Mouse (Mus musculus): ENCODE results near the gene Bcr.

Bcr gene

DNA sequence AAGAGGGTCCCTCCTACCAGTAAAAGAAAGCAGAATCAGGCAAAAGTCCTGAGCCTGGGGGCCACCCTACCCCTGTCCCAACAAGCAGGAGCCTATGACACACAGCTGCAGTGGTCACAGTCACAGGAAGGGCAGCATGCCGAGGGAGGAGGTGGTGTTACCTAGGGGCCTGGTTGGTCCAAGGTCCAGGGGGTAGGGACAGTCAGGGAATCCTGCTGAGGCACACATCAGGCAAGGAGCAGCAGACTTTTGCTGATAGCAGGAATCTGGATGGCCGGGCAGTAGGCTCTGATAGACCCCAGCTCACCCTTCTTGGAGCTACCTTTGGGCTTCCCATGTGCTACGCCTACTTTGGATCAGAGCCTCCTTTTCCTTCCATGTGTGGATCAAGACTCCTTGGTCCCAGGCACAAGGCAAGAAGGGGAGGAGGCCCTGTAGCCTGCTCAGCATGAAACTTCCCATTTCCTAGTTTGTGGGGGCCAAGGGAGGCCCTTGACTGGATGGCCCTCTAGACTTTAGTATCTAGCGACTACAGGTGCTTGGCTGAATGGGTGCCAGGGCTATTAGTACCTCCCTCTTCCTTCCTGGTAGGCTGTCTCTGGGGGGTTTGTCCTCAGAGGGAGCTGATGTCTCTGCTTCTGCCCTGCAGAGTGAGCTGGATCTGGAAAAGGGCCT, 70.1 kb downstream of the Bcr start:
- DNase-seq (ENCODE audit: low read depth, low spot score) = no peak

DNA sequence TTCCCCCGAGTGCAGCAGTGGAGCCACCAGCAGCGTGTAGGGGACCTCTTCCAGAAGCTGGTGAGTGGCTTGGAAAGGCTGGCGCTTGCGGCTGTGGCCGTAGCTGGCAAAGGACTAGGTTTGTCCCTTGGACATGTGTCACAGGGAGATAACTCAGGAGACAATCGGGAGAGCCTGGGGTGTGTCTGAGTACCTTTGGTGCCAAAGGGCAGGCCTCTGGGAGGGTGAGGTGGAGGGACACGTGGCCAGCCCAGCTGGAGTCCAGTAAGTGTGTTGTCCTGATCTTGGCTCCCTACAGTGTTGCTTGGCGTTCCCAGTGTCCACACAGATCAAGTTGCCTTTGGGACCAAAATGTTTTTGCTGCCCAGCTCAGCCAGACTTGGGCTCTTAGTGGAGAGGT, 71.2 kb downstream of the Bcr start:
- no peak for DNase-seq (ENCODE audit: low read depth, low spot score)

DNA sequence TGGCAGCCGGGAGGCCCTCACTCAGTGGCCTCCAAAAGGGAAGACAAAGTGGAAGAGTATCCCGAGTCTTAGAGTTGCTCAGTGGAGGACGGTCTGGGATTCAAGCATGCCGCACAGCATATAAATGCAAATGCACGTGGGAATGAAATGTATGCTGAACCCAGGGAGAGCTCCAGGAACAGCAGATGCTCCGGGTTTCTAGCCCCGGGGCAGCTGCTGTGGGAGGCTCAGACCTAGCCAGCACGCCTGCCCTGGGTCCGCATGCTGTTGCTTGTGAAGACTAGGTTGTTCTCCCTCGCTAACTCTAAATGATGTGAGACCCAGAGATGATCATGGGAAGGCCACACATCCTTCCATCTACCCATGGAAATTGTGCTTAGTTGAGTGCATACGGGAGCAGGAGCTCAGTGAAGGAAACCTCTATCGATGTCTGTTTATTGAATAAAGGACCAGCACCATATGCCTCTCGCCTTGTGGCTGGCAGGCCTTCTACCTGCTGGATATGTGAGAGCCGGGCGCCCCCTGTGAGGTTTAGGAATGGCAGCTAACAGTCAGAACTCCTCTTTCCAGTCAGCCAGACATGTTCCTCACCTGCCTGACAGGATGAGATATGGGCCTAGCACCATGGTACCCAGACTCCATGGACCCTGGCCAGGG, 74.6 kb downstream of the Bcr start:
- DNase-seq (ENCODE audit: low read depth, low spot score) = no peak

DNA sequence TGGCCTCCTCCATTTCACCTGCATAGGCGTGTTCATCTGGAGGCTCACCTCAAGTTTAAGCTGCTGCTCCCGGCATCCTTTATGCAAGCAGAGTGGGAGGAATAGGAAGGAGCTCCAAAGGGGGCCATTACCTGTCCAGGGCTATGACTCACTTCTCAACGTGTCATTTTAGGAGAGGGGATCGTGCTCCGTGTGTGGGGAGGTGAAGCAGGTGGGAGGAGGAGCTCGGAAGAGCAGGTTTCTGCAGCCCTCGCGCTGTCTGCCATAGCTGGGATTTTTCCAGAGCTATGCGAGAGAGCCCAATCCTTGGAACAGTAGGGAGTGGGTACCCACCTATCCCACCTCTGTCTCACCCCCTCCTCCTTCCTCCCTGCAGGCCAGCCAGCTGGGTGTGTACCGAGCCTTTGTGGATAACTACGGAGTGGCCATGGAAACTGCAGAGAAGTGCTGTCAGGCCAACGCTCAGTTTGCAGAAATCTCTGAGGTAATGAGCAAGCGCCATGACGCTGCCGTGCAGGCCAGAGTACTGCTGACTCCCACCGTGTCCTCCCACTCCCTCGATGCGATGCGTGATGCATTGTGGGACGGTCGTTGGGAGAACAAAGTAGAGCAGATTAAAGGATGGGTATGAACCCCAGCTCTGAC, 75.2 kb downstream of the Bcr start:
- no peak for DNase-seq (ENCODE audit: low read depth, low spot score)

DNA sequence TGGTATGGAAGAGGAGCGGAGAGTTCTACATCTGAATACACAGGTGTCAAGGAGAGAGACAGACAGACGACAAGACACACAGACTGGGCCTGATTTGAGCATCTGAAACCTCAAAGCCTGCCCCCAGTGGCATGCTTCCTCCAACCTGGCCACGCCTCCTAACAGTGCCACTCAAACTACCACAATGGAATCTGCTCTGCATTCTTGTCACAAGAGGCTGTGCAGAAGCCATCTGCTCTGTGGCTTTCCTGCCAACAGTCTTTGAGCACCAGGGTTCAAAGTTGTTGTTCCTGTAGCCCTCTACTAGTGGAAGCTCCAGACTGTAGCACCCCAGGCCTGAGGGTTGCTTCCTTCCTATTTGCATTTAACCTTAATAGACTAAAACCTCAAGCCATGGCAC, 76.8 kb downstream of the Bcr start:
- no peak for DNase-seq (ENCODE audit: low read depth, low spot score)

DNA sequence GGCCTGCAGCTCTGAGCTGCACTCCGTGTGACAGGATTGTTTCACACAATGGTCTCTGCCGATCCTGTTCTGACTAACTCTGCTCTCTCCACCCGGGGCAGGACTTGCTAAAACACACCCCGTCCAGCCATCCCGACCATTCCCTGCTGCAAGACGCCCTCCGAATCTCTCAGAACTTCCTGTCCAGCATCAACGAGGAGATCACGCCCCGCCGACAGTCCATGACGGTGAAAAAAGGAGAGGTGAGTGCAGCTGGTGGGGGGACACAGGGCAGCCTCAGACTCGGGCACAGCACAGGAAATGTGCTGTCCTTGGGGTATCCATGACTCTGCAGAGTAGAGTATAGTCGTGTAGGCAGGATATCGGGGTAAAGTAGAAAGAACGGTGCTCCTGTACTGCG, 84.8 kb downstream of the Bcr start:
- no peak for DNase-seq (ENCODE audit: low read depth, low spot score)

DNA sequence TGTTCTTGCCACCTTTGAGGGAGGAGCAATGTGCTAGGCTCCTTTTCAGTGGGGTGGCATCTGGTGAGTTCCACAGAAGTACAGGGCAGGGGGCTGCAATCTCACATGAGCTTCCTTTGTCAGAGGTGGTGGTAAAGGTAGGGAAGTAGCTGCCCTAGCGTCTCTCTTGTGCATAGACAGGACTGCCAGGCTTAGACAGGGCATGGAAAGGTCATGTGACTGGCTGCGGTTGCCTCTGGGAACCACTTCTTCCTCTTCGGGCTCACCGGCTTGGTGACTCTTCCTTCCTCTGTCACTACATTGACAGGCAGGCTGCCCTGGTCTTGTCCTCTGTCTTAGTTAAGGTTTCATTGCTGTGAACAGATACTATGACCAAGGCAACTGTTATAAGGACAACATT, 85.6 kb downstream of the Bcr start:
- DNase-seq (ENCODE audit: low read depth, low spot score) = no peak

DNA sequence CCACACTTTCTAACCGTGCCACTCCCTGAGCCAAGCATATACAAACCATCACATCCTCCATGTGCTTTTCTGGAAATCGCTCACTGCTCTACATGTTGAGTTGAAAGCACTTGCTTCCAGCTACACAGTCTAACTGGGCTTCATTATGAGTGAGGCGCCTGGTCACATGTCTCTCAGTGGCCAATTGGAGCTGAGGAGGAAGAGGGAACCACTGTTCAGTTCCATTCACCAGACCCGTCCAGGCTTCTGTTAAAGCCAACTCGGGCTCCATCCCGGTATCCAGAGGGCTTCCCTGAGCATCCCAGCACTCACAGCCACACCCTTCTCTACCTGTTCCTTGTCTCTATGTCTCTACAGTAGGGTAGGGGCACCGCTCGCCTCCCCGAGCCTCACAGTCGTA, 86.2 kb downstream of the Bcr start:
- DNase-seq (ENCODE audit: low read depth, low spot score) = no peak

DNA sequence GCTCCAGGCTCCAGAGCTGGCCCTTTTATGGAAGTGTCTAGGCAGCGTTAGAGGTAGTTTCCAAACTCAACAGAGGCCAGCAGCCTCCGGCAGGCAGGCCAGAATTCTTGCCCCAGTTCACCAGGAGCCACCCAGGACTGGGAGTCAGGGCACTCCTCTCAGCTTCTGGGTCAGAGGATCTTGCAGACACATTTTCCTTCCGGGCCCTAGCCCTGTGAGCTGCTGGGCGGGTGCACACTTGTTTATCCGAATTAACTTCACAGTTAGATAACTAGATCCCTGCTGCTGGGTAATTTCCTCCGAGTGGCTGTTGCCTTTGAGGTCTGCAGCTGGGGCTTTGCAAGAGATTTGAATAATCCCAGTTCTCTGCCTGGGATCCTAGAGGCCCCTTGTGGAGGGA, 87.9 kb downstream of the Bcr start:
- no peak for DNase-seq (ENCODE audit: low read depth, low spot score)

DNA sequence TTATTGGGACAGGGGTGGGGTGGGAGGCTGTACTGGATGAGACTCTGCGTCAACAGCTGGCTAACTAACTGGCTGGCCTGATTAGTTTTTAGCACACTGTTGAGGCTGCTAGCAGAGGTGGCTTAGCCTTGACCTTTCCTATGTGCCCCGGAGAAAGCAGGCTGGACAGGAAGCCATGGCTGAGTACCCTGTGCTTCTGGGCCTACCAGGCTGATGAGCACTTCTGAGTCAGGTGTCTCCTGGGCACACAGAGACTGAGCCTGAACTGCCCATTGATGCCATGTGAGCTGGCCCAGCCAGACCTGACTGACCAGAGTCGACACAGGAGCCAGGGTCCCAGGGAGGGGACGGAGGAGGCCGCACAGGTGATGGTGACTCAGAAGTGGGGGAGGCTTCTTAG, 90.0 kb downstream of the Bcr start:
- no peak for DNase-seq (ENCODE audit: low read depth, low spot score)

DNA sequence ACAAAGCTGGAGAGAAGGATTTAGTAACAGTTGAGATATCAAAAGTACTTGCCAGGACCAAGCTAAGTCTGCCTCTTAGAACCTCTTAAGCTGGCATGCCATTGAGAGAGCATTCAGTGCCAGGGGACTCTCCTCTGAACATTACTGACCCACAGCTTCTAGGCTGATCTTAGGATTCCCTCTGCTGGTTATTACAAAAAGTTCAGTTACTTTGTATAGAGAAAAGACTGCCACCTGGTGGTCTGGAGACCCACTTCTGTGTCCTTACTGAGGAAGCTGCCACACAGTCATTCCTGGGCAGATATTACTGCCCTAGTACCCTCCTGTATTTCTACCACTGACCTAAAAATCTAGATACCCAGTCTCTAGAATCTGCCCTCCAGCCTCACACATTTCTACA, 90.9 kb downstream of the Bcr start:
- DNase-seq (ENCODE audit: low read depth, low spot score) = no peak

DNA sequence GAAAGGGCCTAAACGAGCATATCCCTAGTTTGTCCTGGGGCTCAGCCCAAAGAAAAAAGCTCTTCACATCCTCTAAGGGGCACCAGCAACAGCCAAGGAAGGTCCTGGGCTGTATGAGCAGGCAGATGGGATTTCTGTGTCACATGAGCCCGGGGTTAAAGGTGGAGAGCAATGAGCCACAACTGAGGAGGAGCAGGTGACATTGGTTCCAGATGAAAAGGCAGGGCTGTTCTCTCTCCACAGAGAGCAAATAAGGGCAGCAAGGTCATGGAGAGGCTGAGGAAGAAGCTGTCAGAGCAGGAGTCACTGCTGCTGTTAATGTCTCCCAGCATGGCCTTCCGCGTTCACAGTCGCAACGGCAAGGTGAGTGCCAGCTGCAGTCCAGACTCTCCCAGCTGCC, 96.4 kb downstream of the Bcr start:
- DNase-seq (ENCODE audit: low read depth, low spot score) = no peak

DNA sequence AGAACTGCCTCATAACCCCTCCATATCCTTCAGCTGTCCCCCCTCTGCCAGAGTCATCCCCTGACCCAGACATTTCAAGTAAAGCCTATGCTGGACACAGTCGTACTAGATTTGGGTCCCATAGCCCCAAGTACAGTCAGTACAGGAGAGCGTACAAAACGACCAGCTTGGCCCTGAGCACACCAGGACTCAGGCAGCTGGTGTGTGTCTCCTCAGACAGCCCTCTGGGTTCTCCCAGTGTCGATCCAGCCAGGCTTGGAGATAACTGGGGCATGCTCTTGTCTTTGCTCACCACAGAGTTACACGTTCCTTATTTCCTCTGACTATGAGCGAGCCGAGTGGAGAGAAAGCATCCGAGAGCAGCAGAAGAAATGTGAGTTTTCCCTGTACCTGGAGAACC, 97.3 kb downstream of the Bcr start:
- no peak for DNase-seq (ENCODE audit: low read depth, low spot score)

DNA sequence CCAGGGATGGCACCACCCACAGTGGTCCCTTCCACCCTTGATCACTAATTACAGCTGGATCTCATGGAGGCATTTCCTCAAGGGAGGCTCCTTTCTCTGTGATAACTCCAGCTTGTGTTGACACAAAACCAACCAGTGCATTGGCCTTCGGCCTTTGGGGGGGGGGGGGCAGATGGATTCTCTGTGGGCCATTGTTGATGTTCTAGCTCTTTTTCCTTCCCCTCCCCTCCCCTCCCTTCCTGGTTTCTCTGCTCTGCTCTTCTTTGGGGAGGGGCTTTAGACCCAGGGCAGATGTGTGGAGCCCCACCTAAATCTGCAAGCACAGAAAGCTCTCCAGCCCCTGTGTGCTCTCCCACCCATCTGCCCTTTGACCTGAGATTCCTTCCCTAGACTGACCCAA, 98.0 kb downstream of the Bcr start:
- no peak for DNase-seq (ENCODE audit: low read depth, low spot score)

DNA sequence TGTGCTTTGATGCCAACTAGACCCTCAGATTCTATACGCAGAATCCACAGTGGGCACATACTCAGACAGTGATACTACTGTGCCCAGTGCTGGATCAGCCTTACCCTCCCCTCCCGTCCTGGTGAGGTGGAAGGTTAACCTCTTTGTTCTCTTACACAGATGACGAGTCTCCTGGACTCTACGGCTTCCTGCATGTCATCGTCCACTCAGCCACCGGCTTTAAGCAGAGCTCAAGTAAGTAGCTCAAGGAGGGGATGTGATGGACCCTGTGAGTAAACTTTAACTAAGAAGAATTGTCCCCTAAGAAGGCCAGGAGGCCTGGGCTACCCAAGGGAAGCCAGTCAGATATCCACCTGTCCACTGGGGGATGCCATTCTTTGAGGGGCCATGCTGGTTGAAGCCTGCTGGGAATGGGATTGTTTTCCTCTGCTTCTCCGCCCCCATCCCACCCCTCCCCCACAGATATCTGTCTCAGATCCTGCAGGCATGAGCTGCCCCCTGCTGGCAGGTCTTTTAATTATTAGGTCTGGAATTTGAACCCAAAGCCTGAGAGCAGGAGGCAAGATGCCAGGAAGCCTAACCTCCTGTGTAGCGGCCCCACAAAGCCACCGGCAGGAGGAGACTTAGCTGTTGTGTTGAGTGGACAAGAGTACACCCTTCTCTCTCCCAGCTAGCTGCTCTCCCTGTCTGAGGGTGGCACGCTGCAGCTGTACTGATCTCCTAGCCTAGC, 99.9 kb downstream of the Bcr start:
- no peak for DNase-seq (ENCODE audit: low read depth, low spot score)

DNA sequence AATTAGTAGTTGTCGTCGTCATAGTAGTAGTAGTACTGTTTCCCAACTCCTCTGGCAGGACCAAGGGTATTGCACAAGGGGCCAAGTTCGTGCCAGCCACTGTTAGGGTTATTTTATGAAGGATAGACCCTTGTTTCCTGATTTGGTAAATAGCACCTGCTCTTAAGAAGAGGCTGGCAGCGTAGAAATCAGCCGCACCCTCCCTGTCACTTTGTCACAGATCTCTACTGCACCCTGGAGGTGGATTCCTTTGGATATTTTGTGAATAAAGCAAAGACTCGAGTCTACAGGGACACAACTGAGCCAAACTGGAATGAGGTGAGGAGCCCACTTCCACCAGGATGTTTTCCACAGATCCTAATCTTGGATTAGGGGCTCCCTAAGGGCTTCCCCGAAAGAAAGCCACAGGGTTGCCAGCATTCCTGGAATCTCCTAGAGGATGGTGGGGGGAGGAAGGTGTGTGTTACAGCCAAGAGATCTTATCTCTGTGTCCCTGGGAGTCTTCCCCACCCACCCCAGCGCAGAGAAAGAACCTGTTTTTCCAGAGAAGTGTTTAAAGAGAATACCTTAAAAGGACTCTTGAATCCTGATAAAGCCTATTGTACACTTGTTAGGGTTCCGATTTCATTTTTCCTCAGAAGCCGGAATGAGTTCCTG, 105.6 kb downstream of the Bcr start:
- no peak for DNase-seq (ENCODE audit: low read depth, low spot score)

DNA sequence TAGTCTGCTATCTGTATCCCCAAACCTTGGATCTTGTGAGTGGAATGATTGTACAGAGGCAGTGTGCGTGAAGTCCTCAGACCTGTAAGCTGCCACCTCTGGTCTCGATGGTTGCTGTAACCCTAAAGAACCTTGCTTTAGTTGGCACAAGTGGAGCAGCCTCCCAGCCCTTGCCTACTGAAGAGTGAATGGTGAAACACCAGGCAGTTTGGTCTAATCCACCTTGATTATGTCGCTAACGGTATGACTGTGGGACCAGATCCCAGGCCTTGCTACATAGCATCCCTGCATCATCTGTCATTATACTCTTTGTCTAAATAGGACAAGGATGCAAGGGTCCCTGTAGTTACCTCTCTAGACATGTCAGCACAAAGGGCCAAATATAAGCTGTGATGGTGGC, 106.2 kb downstream of the Bcr start:
- no peak for DNase-seq (ENCODE audit: low read depth, low spot score)

DNA sequence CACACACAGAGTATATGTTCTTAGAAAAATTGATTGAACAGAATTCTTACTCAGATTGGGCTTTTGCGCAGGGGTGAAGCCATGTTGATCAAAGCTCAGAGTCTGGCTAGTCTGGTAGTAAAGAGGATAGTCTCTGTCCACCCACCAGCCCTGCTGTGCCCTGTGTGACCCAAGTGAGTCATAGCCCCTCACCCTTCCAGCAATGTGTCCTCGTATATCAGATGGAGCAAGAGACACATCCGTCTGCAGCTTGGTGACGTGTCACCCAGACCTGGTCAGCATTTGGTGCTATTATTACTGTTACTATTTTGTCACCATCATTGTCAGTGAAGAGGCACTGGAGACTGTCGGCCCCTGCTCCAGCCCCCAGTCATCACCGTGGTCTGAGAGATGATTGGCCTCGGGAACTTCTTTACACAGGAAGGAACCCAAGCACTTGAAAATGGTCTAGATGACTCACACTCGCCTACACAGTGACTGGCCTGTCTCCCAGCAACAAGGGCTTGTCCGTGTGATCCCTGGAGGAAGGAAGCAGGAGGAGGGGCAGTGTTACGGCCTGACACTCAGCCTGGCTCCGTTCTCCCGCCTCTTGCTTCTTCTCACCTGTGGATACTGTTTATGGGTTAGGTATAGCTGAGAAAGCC, 109.9 kb downstream of the Bcr start:
- no peak for DNase-seq (ENCODE audit: low read depth, low spot score)

DNA sequence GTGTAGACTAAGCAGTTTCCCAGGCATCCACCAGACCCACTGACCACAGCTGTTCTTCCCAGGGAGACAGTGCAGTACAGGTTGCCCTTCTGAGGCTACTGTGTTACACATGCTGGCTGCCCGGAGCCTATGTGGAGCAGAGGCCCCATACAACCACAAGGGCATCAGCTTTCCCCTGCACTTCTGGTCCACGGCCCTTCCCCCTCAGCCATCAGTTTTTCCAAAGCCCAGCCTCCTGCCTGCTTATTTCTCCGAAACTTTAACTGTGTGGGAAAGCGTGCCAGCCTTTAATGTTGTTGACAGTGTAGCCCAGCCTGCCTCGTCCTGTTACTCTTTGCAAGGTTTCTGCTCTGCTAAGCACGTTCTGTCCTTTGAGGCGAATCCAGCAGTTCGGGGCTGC, 112.7 kb downstream of the Bcr start:
- no peak for DNase-seq (ENCODE audit: low read depth, low spot score)

DNA sequence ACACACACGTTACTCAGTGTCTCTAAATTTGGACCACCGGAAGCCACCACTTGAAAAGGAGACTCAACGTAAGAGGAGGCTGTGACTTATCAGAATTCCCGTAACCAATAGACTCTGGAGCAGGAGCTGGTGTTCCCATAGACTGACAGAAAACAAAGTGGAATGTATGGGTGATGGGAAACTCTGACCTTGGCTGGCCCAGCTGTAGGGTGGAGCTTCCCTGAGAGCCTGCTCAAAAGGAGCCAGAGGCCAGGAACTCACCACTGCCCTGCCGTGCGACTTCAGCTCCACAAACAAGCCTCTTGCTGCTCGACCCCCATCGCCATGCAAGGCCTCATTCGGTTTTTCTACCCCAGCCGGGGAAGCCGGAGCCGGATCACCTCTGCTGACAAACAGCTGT, 113.3 kb downstream of the Bcr start:
- no peak for DNase-seq (ENCODE audit: low read depth, low spot score)

DNA sequence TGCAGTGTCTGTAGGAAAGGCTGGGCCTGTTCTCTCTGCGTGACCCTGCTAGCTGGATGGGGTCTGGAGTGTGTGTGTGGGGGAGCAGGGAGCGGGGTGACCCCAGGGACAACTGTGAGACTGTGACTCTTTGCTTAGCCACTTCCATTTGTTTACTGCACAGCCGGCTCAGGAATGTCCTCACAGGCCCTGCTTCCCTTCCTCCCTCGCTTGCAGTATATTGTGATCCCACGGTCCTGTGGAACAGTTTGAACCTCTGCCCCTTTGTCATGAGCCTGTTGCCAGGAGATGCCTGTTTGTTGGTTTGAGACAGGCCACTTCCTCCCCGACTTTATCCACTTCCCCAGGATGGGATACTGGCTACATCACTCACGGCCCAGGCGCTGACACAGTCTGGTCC, 116.1 kb downstream of the Bcr start:
- no peak for DNase-seq (ENCODE audit: low read depth, low spot score)

DNA sequence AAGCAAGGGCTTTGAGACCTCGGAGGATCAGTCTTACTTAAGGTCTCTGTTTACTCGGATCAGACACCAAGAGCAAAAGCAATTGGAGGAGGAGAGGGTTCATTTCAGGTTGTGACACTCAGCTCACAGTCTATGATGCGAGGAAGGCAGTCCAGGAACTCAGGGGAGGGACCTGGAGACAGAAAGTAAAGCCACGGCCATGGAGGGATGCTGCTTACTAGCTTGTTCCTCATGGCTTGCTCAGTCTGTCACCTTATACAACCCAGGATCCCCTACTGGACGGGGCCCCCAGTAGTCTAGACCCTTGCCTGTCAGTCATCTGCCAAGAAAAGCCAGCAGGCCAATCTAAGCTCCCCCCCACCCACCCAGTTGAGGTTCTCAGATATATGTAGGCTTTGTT, 118.5 kb downstream of the Bcr start:
- DNase-seq (ENCODE audit: low read depth, low spot score) = no peak

Data from c-Kit-negative CD71-positive TER-119-positive erythroid progenitor cells, embryonic 14.5 days (primary cell).